Mouse (Mus musculus) naive thymus-derived CD4-positive, alpha-beta T cell, adult 2 months (primary cell): Measurements from ENCODE around the gene Tead1.

Source experiments
- DNase-seq: peaks from one replicate; pipeline ENCODE4 v3.0.0-alpha.2; 2011; ENCODE audit warnings: low read depth

Tead1 gene

GRCm38 (mm10) chr7:112686586-112686985 lies 7.5 kb downstream of the Tead1 start:
- DNase-seq: no peak

- no peak for DNase-seq
These were observed 9.4 kb downstream of the Tead1 start for GRCm38 (mm10) chr7:112688425-112689001.

- DNase-seq: no peak
These were observed 12.0 kb downstream of the Tead1 start for GRCm38 (mm10) chr7:112690836-112691781.

- DNase-seq: no peak
These were observed 14.4 kb downstream of the Tead1 start for GRCm38 (mm10) chr7:112693566-112693965.

GRCm38 (mm10) chr7:112696777-112697161 lies 17.7 kb downstream of the Tead1 start:
- DNase-seq: no peak

GRCm38 (mm10) chr7:112697162-112697841 lies 18.2 kb downstream of the Tead1 start:
- no peak for DNase-seq

- no peak for DNase-seq
These were observed 21.0 kb downstream of the Tead1 start for GRCm38 (mm10) chr7:112700082-112700481.

GRCm38 (mm10) chr7:112703341-112703740 lies 24.2 kb downstream of the Tead1 start:
- DNase-seq: no peak

GRCm38 (mm10) chr7:112705870-112706269 lies 26.8 kb downstream of the Tead1 start:
- no peak for DNase-seq

- no peak for DNase-seq
These were observed 27.6 kb downstream of the Tead1 start for GRCm38 (mm10) chr7:112706756-112707155.

- DNase-seq: no peak
These were observed 31.4 kb downstream of the Tead1 start for GRCm38 (mm10) chr7:112710409-112711107.

GRCm38 (mm10) chr7:112711977-112712376 lies 32.9 kb downstream of the Tead1 start:
- DNase-seq: no peak

GRCm38 (mm10) chr7:112713509-112713908 lies 34.4 kb downstream of the Tead1 start:
- DNase-seq: no peak

- DNase-seq: no peak
These were observed 35.7 kb downstream of the Tead1 start for GRCm38 (mm10) chr7:112714783-112715182.

- no peak for DNase-seq
These were observed 37.6 kb downstream of the Tead1 start for GRCm38 (mm10) chr7:112716701-112717100.

GRCm38 (mm10) chr7:112717676-112718075 lies 38.6 kb downstream of the Tead1 start:
- DNase-seq: no peak

- DNase-seq: no peak
These were observed 40.5 kb downstream of the Tead1 start for GRCm38 (mm10) chr7:112719394-112720142.

GRCm38 (mm10) chr7:112720143-112720988 lies 41.2 kb downstream of the Tead1 start:
- no peak for DNase-seq

GRCm38 (mm10) chr7:112720989-112721337 lies 41.8 kb downstream of the Tead1 start:
- no peak for DNase-seq

- DNase-seq: no peak
These were observed 42.7 kb downstream of the Tead1 start for GRCm38 (mm10) chr7:112721859-112722258.

GRCm38 (mm10) chr7:112728399-112728798 lies 49.3 kb downstream of the Tead1 start:
- no peak for DNase-seq
